Mouse (Mus musculus) heart, adult 2 months (tissue): ENCODE data around the gene Gpr176. TPM values are rescaled to one million over a fixed set of nuclear protein-coding genes. Genes with fewer than 3 reads are reported as not detected.

Experiments
- DNase-seq, 2 experiments: peaks; one replicate each; pipeline ENCODE4 v3.0.0; 2021
- H3K27ac ChIP-seq: fragments of 200-600 bp; 2 replicates; pipeline ENCODE4 v1.8.1; 2022
- H3K27me3 ChIP-seq: fragments of 200-500 bp; 2 replicates; pipeline ENCODE4 v1.6.1; 2012; ENCODE audit warnings: mild to moderate bottlenecking, low read length, inconsistent platforms, mixed read lengths; ENCODE audit not compliant: control insufficient read depth, insufficient read depth
- H3K36me3 ChIP-seq: fragments of 200-500 bp; 2 replicates; pipeline ENCODE4 v1.6.1; 2012; ENCODE audit warnings: low read length, inconsistent platforms; ENCODE audit not compliant: control insufficient read depth, insufficient read depth
- H3K4me1 ChIP-seq: fragments of 200-500 bp; 2 replicates; pipeline ENCODE4 v1.6.1; 2011; ENCODE audit warnings: low read length; ENCODE audit not compliant: control insufficient read depth, insufficient read depth
- H3K4me3 ChIP-seq: fragments of 200-600 bp; 2 replicates; pipeline ENCODE4 v1.8.1; 2022
- H3K79me2 ChIP-seq: fragments of 200-500 bp; replicated peaks from 2 replicates; pipeline ENCODE4 v1.6.1; 2012; ENCODE audit warnings: mild to moderate bottlenecking, inconsistent platforms, low read length, moderate library complexity, mixed read lengths; ENCODE audit not compliant: control insufficient read depth, insufficient read depth
- H3K9ac ChIP-seq: fragments of 200-500 bp; 2 replicates; pipeline ENCODE4 v1.6.1; 2012; ENCODE audit warnings: low read depth, mild to moderate bottlenecking, control low read depth, inconsistent platforms, low read length, mixed read lengths
- CTCF ChIP-seq: fragments of 200-600 bp; IDR thresholded peaks from 2 replicates; pipeline ENCODE4 v1.8.1; 2022; ENCODE audit warnings: antibody characterized with exemption, mild to moderate bottlenecking, moderate library complexity
- EP300 ChIP-seq: fragments of 200-500 bp; IDR thresholded peaks from 2 replicates; pipeline ENCODE4 v1.6.1; 2011; ENCODE audit warnings: low read depth, low read length, control low read depth; ENCODE audit not compliant: insufficient read depth
- POLR2A ChIP-seq: fragments of 200-500 bp; IDR thresholded peaks from 2 replicates; pipeline ENCODE4 v1.6.1; 2011; ENCODE audit warnings: mild to moderate bottlenecking, low read depth, low read length, control low read depth; ENCODE audit not compliant: insufficient read depth
- WGBS: fragments of 180-500 bp; shearing (Covaris S2); methylation state at CpG from one replicate; pipeline ENCODE4 v1.1.7; 2018; 5-methylcytosine and 5-hydroxymethylcytosine counted together
- intact Hi-C: fragments of 180-260 bp; cut with DNase I; formaldehyde crosslinking; loops from one replicate; pipeline ENCODE4 v1.15.1; 2025
- polyA plus RNA-seq: library from polyadenylated mRNA; depleted of rRNA; stranded (reverse); fragments of >200 nt; gene quantifications from 2 replicates; pipeline ENCODE4 v1.2.3, GENCODE M21; 2012
- total RNA-seq, 2 experiments: library from RNA; stranded (reverse); gene quantifications; 2 replicates each; pipeline ENCODE4 v1.2.3; 2021

Gene Gpr176
- total and polyA plus RNA-seq, 3 experiments: 0.07 to 0.12 (median 0.10) TPM

GRCm38 (mm10) chr2:118391201-118391600 is 18.0 kb upstream of the Gpr176 start:
- no peaks in the 10 kb centered on the region for H3K27me3 ChIP-seq
- no peaks in the 10 kb centered on the region for H3K4me1 ChIP-seq
- no peak overlapping the region for H3K4me3 ChIP-seq
- no peak for TF ChIP-seq CTCF
- no peak for TF ChIP-seq POLR2A
- TF ChIP-seq EP300: no peak
- intact Hi-C loops: no loop called here
- WGBS: 61% methylated on average over 5 of the region's 5 CpGs
- no peaks in the 10 kb centered on the region for H3K79me2 ChIP-seq
- no peak for DNase-seq
- H3K36me3 ChIP-seq: peaks cover 3% of the 10 kb centered on the region
- H3K27ac ChIP-seq: no peak overlapping the region
- no peak overlapping the region for H3K9ac ChIP-seq

- DNase-seq: no peak
- H3K27ac ChIP-seq: no peak overlapping the region
- no peaks in the 10 kb centered on the region for H3K4me1 ChIP-seq
- no peak for TF ChIP-seq EP300
- no peak for TF ChIP-seq CTCF
- H3K27me3 ChIP-seq: no peaks in the 10 kb centered on the region
- H3K79me2 ChIP-seq: no peaks in the 10 kb centered on the region
- 77% methylated on average over 5 of the region's 5 CpGs for WGBS
- peaks cover 3% of the 10 kb centered on the region for H3K36me3 ChIP-seq
- intact Hi-C loops: no loop called here
- no peak overlapping the region for H3K4me3 ChIP-seq
- no peak overlapping the region for H3K9ac ChIP-seq
These were observed 16.9 kb upstream of the Gpr176 start for GRCm38 (mm10) chr2:118390072-118390471.

GRCm38 (mm10) chr2:118389569-118389968 is 16.4 kb upstream of the Gpr176 start:
- H3K36me3 ChIP-seq: peaks cover 3% of the 10 kb centered on the region
- TF ChIP-seq POLR2A: no peak
- TF ChIP-seq CTCF: no peak
- TF ChIP-seq EP300: no peak
- H3K79me2 ChIP-seq: no peaks in the 10 kb centered on the region
- peak overlapping the region; percentile 99 for H3K4me3 ChIP-seq
- peak overlapping the region; percentile 95 for H3K27ac ChIP-seq
- 39% methylated on average over 3 of the region's 3 CpGs for WGBS
- H3K27me3 ChIP-seq: no peaks in the 10 kb centered on the region
- DNase-seq: no peak
- intact Hi-C loops: loop anchor here (5.0 kb wide), 1 partner anchor 33 kb away; no protein-coding TSS in a partner anchor
- no peak overlapping the region for H3K9ac ChIP-seq
- H3K4me1 ChIP-seq: no peaks in the 10 kb centered on the region

GRCm38 (mm10) chr2:118388341-118389335 is 15.4 kb upstream of the Gpr176 start, which contains the start of gene Eif2ak4:
TSS of gene Eif2ak4 (plus strand) at chr2:118388618.
- WGBS: under 1% methylated on average over 61 of the region's 61 CpGs
- Histone ChIP-seq H3K27me3 (no peaks in the 10 kb centered on the region), H3K4me1 (no peaks in the 10 kb centered on the region), H3K36me3 (peaks cover 3% of the 10 kb centered on the region), H3K79me2 (no peaks in the 10 kb centered on the region), H3K27ac (peak within 1 kb of the TSS; percentile 95), H3K9ac (peak within 1 kb of the TSS; percentile 92), H3K4me3 (peak within 1 kb of the TSS; percentile 99)
- TF ChIP-seq POLR2A (peak; percentile 54; the same call in 1 of the 2 replicates), EP300 (0 out of 2 replicates have a peak, but pooled peaks have one; percentile 19), CTCF (peak; percentile 25)
- intact Hi-C loops: loop anchor here (5.0 kb wide), 1 partner anchor 34 kb away; no protein-coding TSS in a partner anchor
- peak; percentile 97 to 99 for DNase-seq

GRCm38 (mm10) chr2:118383387-118383786 is 10.2 kb upstream of the Gpr176 start:
- no peak overlapping the region for H3K27ac ChIP-seq
- H3K4me1 ChIP-seq: no peaks in the 10 kb centered on the region
- DNase-seq: no peak
- whole genome bisulfite sequencing: 75% methylated on average over 5 of the region's 5 CpGs
- intact Hi-C loops: no loop called here
- H3K79me2 ChIP-seq: no peaks in the 10 kb centered on the region
- TF ChIP-seq POLR2A (no peak), EP300 (no peak), CTCF (no peak)
- H3K9ac ChIP-seq: no peak overlapping the region
- no peak overlapping the region for H3K4me3 ChIP-seq
- no peaks in the 10 kb centered on the region for H3K36me3 ChIP-seq
- H3K27me3 ChIP-seq: no peaks in the 10 kb centered on the region

- no peak overlapping the region for H3K27ac ChIP-seq
- no peaks in the 10 kb centered on the region for H3K36me3 ChIP-seq
- TF ChIP-seq CTCF (no peak), EP300 (no peak), POLR2A (no peak)
- H3K4me1 ChIP-seq: no peaks in the 10 kb centered on the region
- no peak overlapping the region for H3K9ac ChIP-seq
- whole genome bisulfite sequencing: 38% methylated on average over 1 of the region's 1 CpGs
- H3K27me3 ChIP-seq: 0 out of 2 replicates have a peak, but pooled peaks cover 1% of the 10 kb centered on the region
- no peak for DNase-seq
- no peaks in the 10 kb centered on the region for H3K79me2 ChIP-seq
- H3K4me3 ChIP-seq: no peak overlapping the region
- intact Hi-C loops: no loop called here
These were observed 6.5 kb upstream of the Gpr176 start for GRCm38 (mm10) chr2:118379756-118380155.
